Mouse (Mus musculus) MEL (cell line): Measurements from ENCODE around the gene Ndufv1. TPM values are rescaled to one million over a fixed set of nuclear protein-coding genes. Genes with fewer than 3 reads are reported as not detected.

Source experiments
- DNase-seq: peaks from one replicate; pipeline ENCODE4 v3.0.0; 2011; ENCODE audit warnings: low read depth, low spot score
- H3K27ac ChIP-seq: 2 replicates; pipeline ENCODE4 v1.5.1; 2012; ENCODE audit warnings: low read depth, mild to moderate bottlenecking, control low read depth, low read length, moderate library complexity; ENCODE audit not compliant: control insufficient read depth
- H3K27me3 ChIP-seq, 2 experiments: fragments of 150-350 bp in 1 of 2; sonication (generic) in 1 of 2; 2 replicates each; pipeline ENCODE4 v1.6.1; 2012; ENCODE audit warnings: low read length in 2 of 2, mild to moderate bottlenecking in 2 of 2, improper control_type of control experiment in 1 of 2, moderate library complexity in 1 of 2; ENCODE audit not compliant: insufficient read depth in 2 of 2, control insufficient read depth in 1 of 2
- H3K36me3 ChIP-seq, 2 experiments: 2 replicates each; pipeline ENCODE4 v1.6.1; 2012 to 2014; ENCODE audit warnings: low read length in 2 of 2, improper control_type of control experiment in 1 of 2, inconsistent platforms in 1 of 2, mild to moderate bottlenecking in 1 of 2; ENCODE audit not compliant: insufficient read depth in 2 of 2, control insufficient read depth in 1 of 2
- H3K4me1 ChIP-seq, 2 experiments: fragments of 150-350 bp in 1 of 2; sonication (generic) in 1 of 2; 2 replicates each; pipeline ENCODE4 v1.6.1; 2012; ENCODE audit warnings: low read length in 2 of 2, improper control_type of control experiment in 1 of 2, mild to moderate bottlenecking in 1 of 2; ENCODE audit not compliant: insufficient read depth in 2 of 2, control insufficient read depth in 1 of 2
- H3K4me3 ChIP-seq, 2 experiments: fragments of 150-350 bp in 1 of 2; sonication (generic) in 1 of 2; 2 replicates each; pipeline ENCODE4 v1.5.1; 2012; ENCODE audit warnings: low read depth in 2 of 2, low read length in 2 of 2, mild to moderate bottlenecking in 2 of 2, moderate library complexity in 2 of 2, control low read depth in 1 of 2, improper control_type of control experiment in 1 of 2; ENCODE audit not compliant: control insufficient read depth in 1 of 2, insufficient read depth in 1 of 2
- H3K79me2 ChIP-seq: 2 replicates; pipeline ENCODE4 v1.6.1; 2012; ENCODE audit warnings: mild to moderate bottlenecking, low read length, moderate library complexity; ENCODE audit not compliant: control insufficient read depth, poor library complexity, insufficient read depth
- H3K9ac ChIP-seq: 2 replicates; pipeline ENCODE4 v1.6.1; 2012; ENCODE audit warnings: low read depth, mild to moderate bottlenecking, control low read depth, low read length, moderate library complexity; ENCODE audit not compliant: control insufficient read depth, poor library complexity, severe bottlenecking
- H3K9me3 ChIP-seq: fragments of 150-350 bp; sonication (generic); replicated peaks from 2 replicates; pipeline ENCODE4 v1.6.1; 2012; ENCODE audit warnings: mild to moderate bottlenecking, low read length, improper control_type of control experiment, moderate library complexity; ENCODE audit not compliant: insufficient read depth
- CTCF ChIP-seq, 3 experiments: IDR thresholded peaks in 2 of 3; conservative IDR thresholded peaks in 1 of 3; 2 replicates each; pipeline ENCODE4 v1.5.1; 2011 to 2012; ENCODE audit warnings: low read length in 3 of 3, low read depth in 2 of 3, mild to moderate bottlenecking in 2 of 3, improper control_type of control experiment in 1 of 3, inconsistent platforms in 1 of 3, mixed read lengths in 1 of 3, moderate library complexity in 1 of 3; ENCODE audit not compliant: control insufficient read depth in 1 of 3, insufficient read depth in 1 of 3, poor library complexity in 1 of 3, severe bottlenecking in 1 of 3
- E2F4 ChIP-seq: IDR thresholded peaks from 2 replicates; pipeline ENCODE4 v1.6.1; 2011; ENCODE audit warnings: low read depth, low read length, improper control_type of control experiment, borderline replicate concordance
- EP300 ChIP-seq, 2 experiments: IDR thresholded peaks; 2 replicates each; pipeline ENCODE4 v1.6.1; 2011; ENCODE audit warnings: improper control_type of control experiment in 2 of 2, low read length in 2 of 2, low read depth in 1 of 2, mild to moderate bottlenecking in 1 of 2
- ETS1 ChIP-seq: IDR thresholded peaks from 2 replicates; pipeline ENCODE4 v1.6.1; 2012; ENCODE audit warnings: low read depth, mild to moderate bottlenecking, inconsistent platforms, low read length, improper control_type of control experiment, moderate library complexity
- HCFC1 ChIP-seq: IDR thresholded peaks from 2 replicates; pipeline ENCODE4 v1.6.1; 2012; ENCODE audit warnings: low read depth, mild to moderate bottlenecking, inconsistent platforms, low read length, improper control_type of control experiment, moderate library complexity
- JUND ChIP-seq: IDR thresholded peaks from 2 replicates; pipeline ENCODE4 v1.6.1; 2011; ENCODE audit warnings: low read depth, mild to moderate bottlenecking, improper control_type of control experiment, low read length
- MAFK ChIP-seq: IDR thresholded peaks from 2 replicates; pipeline ENCODE4 v1.6.1; 2011; ENCODE audit warnings: low read depth, mild to moderate bottlenecking, low read length, improper control_type of control experiment, borderline replicate concordance
- MAX ChIP-seq: IDR thresholded peaks from 2 replicates; pipeline ENCODE4 v1.6.1; 2011; ENCODE audit warnings: low read length, improper control_type of control experiment
- MYC ChIP-seq: IDR thresholded peaks from 2 replicates; pipeline ENCODE4 v1.6.1; 2011; ENCODE audit warnings: low read depth, mild to moderate bottlenecking, low read length, improper control_type of control experiment, moderate library complexity
- NELFE ChIP-seq: IDR thresholded peaks from 2 replicates; pipeline ENCODE4 v1.6.1; 2011; ENCODE audit warnings: low read depth, low read length, improper control_type of control experiment
- POLR2AphosphoS2 ChIP-seq: IDR thresholded peaks from 2 replicates; pipeline ENCODE4 v1.6.1; 2011; ENCODE audit warnings: low read length, improper control_type of control experiment
- UBTF ChIP-seq: IDR thresholded peaks from 2 replicates; pipeline ENCODE4 v1.6.1; 2012; ENCODE audit warnings: low read depth, mild to moderate bottlenecking, inconsistent platforms, low read length, improper control_type of control experiment, moderate library complexity, borderline replicate concordance; ENCODE audit not compliant: insufficient read depth
- USF2 ChIP-seq, 2 experiments: IDR thresholded peaks; 2 replicates each; pipeline ENCODE4 v1.6.1; 2011 to 2012; ENCODE audit warnings: improper control_type of control experiment in 2 of 2, low read length in 2 of 2, borderline replicate concordance in 1 of 2, inconsistent platforms in 1 of 2, low read depth in 1 of 2, mild to moderate bottlenecking in 1 of 2; ENCODE audit not compliant: insufficient read depth in 1 of 2
- ZC3H11A ChIP-seq: IDR thresholded peaks from 2 replicates; pipeline ENCODE4 v1.6.1; 2012; ENCODE audit warnings: low read depth, mild to moderate bottlenecking, inconsistent platforms, low read length, improper control_type of control experiment
- ZKSCAN1 ChIP-seq: IDR thresholded peaks from 2 replicates; pipeline ENCODE4 v1.6.1; 2012; ENCODE audit warnings: low read depth, mild to moderate bottlenecking, inconsistent platforms, low read length, improper control_type of control experiment, moderate library complexity
- ZMIZ1 ChIP-seq: IDR thresholded peaks from 2 replicates; pipeline ENCODE4 v1.6.1; 2012; ENCODE audit warnings: low read depth, mild to moderate bottlenecking, inconsistent platforms, low read length, improper control_type of control experiment, moderate library complexity
- ZNF384 ChIP-seq: IDR thresholded peaks from 2 replicates; pipeline ENCODE4 v1.6.1; 2012; ENCODE audit warnings: low read depth, mild to moderate bottlenecking, inconsistent platforms, low read length, improper control_type of control experiment
- polyA plus RNA-seq, 2 experiments: library from polyadenylated mRNA; stranded (reverse) in 1 of 2; unstranded in 1 of 2; fragments of >175 nt in 1 of 2; fragments of >200 nt in 1 of 2; gene quantifications; 2 replicates each; pipeline versions ENCODE4 v1.2.1 to v1.2.4; 2012; ENCODE audit warnings: low replicate concordance in 2 of 2, low read depth in 1 of 2; ENCODE audit not compliant: insufficient read length in 2 of 2, insufficient read depth in 1 of 2, missing spikeins in 1 of 2
- total RNA-seq: library from RNA; depleted of rRNA; stranded (reverse); fragments of 300-350 nt; gene quantifications from 2 replicates; pipeline ENCODE4 v1.2.3, GENCODE M21; 2012

Gene Ndufv1
- total and polyA plus RNA-seq, 3 experiments: 218 to 267 TPM; not detected in 1

- H3K9me3 ChIP-seq: no peaks in the 10 kb centered on the region
- no peak for DNase-seq
- no peak overlapping the region for H3K9ac ChIP-seq
- H3K4me1 ChIP-seq: peaks cover 0 to 6% of the 10 kb centered on the region in 2 experiments; a peak in 2 of 4 replicates
- H3K27me3 ChIP-seq: no peaks in the 10 kb centered on the region
- no peak overlapping the region for H3K27ac ChIP-seq
- no peak overlapping the region for H3K4me3 ChIP-seq
- H3K36me3 ChIP-seq: peaks cover 2% of the 10 kb centered on the region in 2 experiments; a peak in 2 of 4 replicates
- TF ChIP-seq EP300 (IDR thresholded peaks at IDR 0.05; ENCODE audit: low read depth in 1 of 2, low read length in 2 of 2) (no peak), USF2 (IDR thresholded peaks at IDR 0.05; ENCODE audit: borderline replicate concordance in 1 of 2, insufficient read depth in 1 of 2, low read depth in 1 of 2, low read length in 2 of 2) (no peak), E2F4 (no peak), ZC3H11A (no peak), HCFC1 (no peak)
- TF ChIP-seq, all 39 proteins: peak for 0
- peaks cover 1% of the 10 kb centered on the region; the same call in 1 of the 2 replicates for H3K79me2 ChIP-seq
These were observed 7.5 kb downstream of the Ndufv1 start for GRCm38 (mm10) chr19:4005091-4005490.

DNA sequence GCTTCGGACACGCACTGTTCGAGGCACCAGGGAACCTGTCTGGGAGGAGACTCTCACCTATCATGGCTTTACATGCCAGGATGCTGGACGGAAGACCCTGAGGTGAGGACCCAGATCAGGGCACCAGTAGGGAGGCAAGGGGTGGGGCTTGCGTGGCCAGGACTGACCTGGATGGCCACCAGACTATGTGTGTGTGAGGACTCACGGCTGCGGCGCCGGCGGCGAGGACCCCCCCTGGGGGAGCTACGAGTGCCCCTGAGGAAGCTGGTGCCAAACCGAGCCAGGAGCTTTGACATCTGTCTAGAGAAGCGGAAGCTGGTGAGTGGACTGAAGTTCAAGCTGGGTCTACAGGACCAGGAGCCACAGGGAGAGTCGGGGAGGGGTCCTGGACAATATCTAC, 8.3 kb downstream of the Ndufv1 start:
- Histone ChIP-seq H3K36me3 (peaks cover 2 to 5% of the 10 kb centered on the region in 2 experiments; a peak in 3 of 4 replicates), H3K4me1 (peaks cover 0 to 10% of the 10 kb centered on the region in 2 experiments; a peak in 2 of 4 replicates), H3K9ac (no peak overlapping the region), H3K4me3 (no peak overlapping the region), H3K27ac (no peak overlapping the region), H3K27me3 (no peaks in the 10 kb centered on the region), H3K9me3 (no peaks in the 10 kb centered on the region), H3K79me2 (peaks cover 1% of the 10 kb centered on the region; the same call in 1 of the 2 replicates)
- DNase-seq: no peak
- TF ChIP-seq E2F4 (no peak), ZKSCAN1 (no peak), ZNF384 (no peak), ETS1 (no peak), ZMIZ1 (no peak), JUND (no peak), MYC (no peak), MAFK (no peak), HCFC1 (no peak), NELFE (no peak), UBTF (no peak), MAX (no peak), CTCF (IDR thresholded peaks at IDR 0.05 in 2 of 3, conservative IDR thresholded peaks at IDR 0.05 in 1 of 3; ENCODE audit: control insufficient read depth in 1 of 3, insufficient read depth in 1 of 3, low read depth in 2 of 3, low read length in 3 of 3, poor library complexity in 1 of 3, severe bottlenecking in 1 of 3) (no peak), POLR2AphosphoS2 (no peak)
